Mouse (Mus musculus): ENCODE measurements around the gene Tnnc2. TPM values are rescaled to one million over a fixed set of nuclear protein-coding genes. Genes with fewer than 3 reads are reported as not detected.

The Tnnc2 gene
- not detected for polyA plus RNA-seq (2015; fragmentation: Illumina TruSeq; extraction: RNeasy Lipid Tissue Mini Kit (QIAGEN cat#74804); ENCODE audit: insufficient read depth, low read depth, low replicate concordance)

GRCm38 (mm10) chr2:164779481-164780086, at the start of gene Tnnc2:
Gene Tnnc2, minus strand, starts transcription at chr2:164779967.

GRCm38 (mm10) chr2:164828437-164828836, 48.7 kb upstream of the Tnnc2 start, which contains the start of gene Spata25:
Gene Spata25, minus strand, starts transcription at chr2:164828537.

GRCm38 (mm10) chr2:164822636-164823165, 42.9 kb upstream of the Tnnc2 start, which contains the start of gene Zswim1:
Gene Zswim1, plus strand, starts transcription at chr2:164822686.

GRCm38 (mm10) chr2:164804533-164805331, 25.0 kb upstream of the Tnnc2 start, which contains the start of the genes Acot8 and Zswim3:
Gene Acot8, minus strand, starts transcription at chr2:164804882.
Gene Zswim3, plus strand, starts transcription at chr2:164805098.

GRCm38 (mm10) chr2:164785481-164786387, 6.0 kb upstream of the Tnnc2 start, which contains the start of gene Snx21:
Gene Snx21, plus strand, starts transcription at chr2:164785823.

GRCm38 (mm10) chr2:164769258-164770037, 10.3 kb downstream of the Tnnc2 start, which contains the start of gene Ube2c:
Gene Ube2c, plus strand, starts transcription at chr2:164769898.

GRCm38 (mm10) chr2:164745843-164746479, 33.8 kb downstream of the Tnnc2 start, which contains the start of the genes Wfdc3 and Dnttip1:
Gene Wfdc3, minus strand, starts transcription at chr2:164745931.
Gene Dnttip1, plus strand, starts transcription at chr2:164745983.

Other genes with a start within 250 kb of the Tnnc2 start
- 8.5 TPM for gene Wfdc2, start 217.6 kb downstream of the Tnnc2 start, polyA plus RNA-seq (2015; fragmentation: Illumina TruSeq; extraction: RNeasy Lipid Tissue Mini Kit (QIAGEN cat#74804); ENCODE audit: insufficient read depth, low read depth, low replicate concordance)
- gene Spint3, start 206.5 kb downstream of the Tnnc2 start, polyA plus RNA-seq (2015; fragmentation: Illumina TruSeq; extraction: RNeasy Lipid Tissue Mini Kit (QIAGEN cat#74804); ENCODE audit: insufficient read depth, low read depth, low replicate concordance), result not detected
- gene Wfdc6a, start 194.5 kb downstream of the Tnnc2 start, polyA plus RNA-seq (2015; fragmentation: Illumina TruSeq; extraction: RNeasy Lipid Tissue Mini Kit (QIAGEN cat#74804); ENCODE audit: insufficient read depth, low read depth, low replicate concordance), result not detected
- not detected for gene Eppin, start 186.4 kb downstream of the Tnnc2 start, polyA plus RNA-seq (2015; fragmentation: Illumina TruSeq; extraction: RNeasy Lipid Tissue Mini Kit (QIAGEN cat#74804); ENCODE audit: insufficient read depth, low read depth, low replicate concordance)
- not detected for gene Wfdc6b, start 166.4 kb downstream of the Tnnc2 start, polyA plus RNA-seq (2015; fragmentation: Illumina TruSeq; extraction: RNeasy Lipid Tissue Mini Kit (QIAGEN cat#74804); ENCODE audit: insufficient read depth, low read depth, low replicate concordance)
- not detected for gene Wfdc8, start 166.3 kb downstream of the Tnnc2 start, polyA plus RNA-seq (2015; fragmentation: Illumina TruSeq; extraction: RNeasy Lipid Tissue Mini Kit (QIAGEN cat#74804); ENCODE audit: insufficient read depth, low read depth, low replicate concordance)
- 1.0 TPM for gene Wfdc16, start 141.2 kb downstream of the Tnnc2 start, polyA plus RNA-seq (2015; fragmentation: Illumina TruSeq; extraction: RNeasy Lipid Tissue Mini Kit (QIAGEN cat#74804); ENCODE audit: insufficient read depth, low read depth, low replicate concordance)
- not detected for gene Wfdc10, start 123.9 kb downstream of the Tnnc2 start, polyA plus RNA-seq (2015; fragmentation: Illumina TruSeq; extraction: RNeasy Lipid Tissue Mini Kit (QIAGEN cat#74804); ENCODE audit: insufficient read depth, low read depth, low replicate concordance)
- not detected for gene Wfdc9, start 123.4 kb downstream of the Tnnc2 start, polyA plus RNA-seq (2015; fragmentation: Illumina TruSeq; extraction: RNeasy Lipid Tissue Mini Kit (QIAGEN cat#74804); ENCODE audit: insufficient read depth, low read depth, low replicate concordance)
- gene Wfdc11, start 105.9 kb downstream of the Tnnc2 start, polyA plus RNA-seq (2015; fragmentation: Illumina TruSeq; extraction: RNeasy Lipid Tissue Mini Kit (QIAGEN cat#74804); ENCODE audit: insufficient read depth, low read depth, low replicate concordance), result not detected
- not detected for gene Wfdc13, start 94.9 kb downstream of the Tnnc2 start, polyA plus RNA-seq (2015; fragmentation: Illumina TruSeq; extraction: RNeasy Lipid Tissue Mini Kit (QIAGEN cat#74804); ENCODE audit: insufficient read depth, low read depth, low replicate concordance)
- not detected for gene Spint4, start 81.5 kb downstream of the Tnnc2 start, polyA plus RNA-seq (2015; fragmentation: Illumina TruSeq; extraction: RNeasy Lipid Tissue Mini Kit (QIAGEN cat#74804); ENCODE audit: insufficient read depth, low read depth, low replicate concordance)
- gene Spint5, start 64.7 kb downstream of the Tnnc2 start, polyA plus RNA-seq (2015; fragmentation: Illumina TruSeq; extraction: RNeasy Lipid Tissue Mini Kit (QIAGEN cat#74804); ENCODE audit: insufficient read depth, low read depth, low replicate concordance), result not detected
- 2.3 TPM for gene Wfdc3, start 34.0 kb downstream of the Tnnc2 start, polyA plus RNA-seq (2015; fragmentation: Illumina TruSeq; extraction: RNeasy Lipid Tissue Mini Kit (QIAGEN cat#74804); ENCODE audit: insufficient read depth, low read depth, low replicate concordance)
- 6.2 TPM for gene Dnttip1, start 34.0 kb downstream of the Tnnc2 start, polyA plus RNA-seq (2015; fragmentation: Illumina TruSeq; extraction: RNeasy Lipid Tissue Mini Kit (QIAGEN cat#74804); ENCODE audit: insufficient read depth, low read depth, low replicate concordance)
- not detected for gene Ube2c, start 10.1 kb downstream of the Tnnc2 start, polyA plus RNA-seq (2015; fragmentation: Illumina TruSeq; extraction: RNeasy Lipid Tissue Mini Kit (QIAGEN cat#74804); ENCODE audit: insufficient read depth, low read depth, low replicate concordance)
- 7.6 TPM for gene Snx21, start 5.9 kb upstream of the Tnnc2 start, polyA plus RNA-seq (2015; fragmentation: Illumina TruSeq; extraction: RNeasy Lipid Tissue Mini Kit (QIAGEN cat#74804); ENCODE audit: insufficient read depth, low read depth, low replicate concordance)
- 3.7 TPM for gene Acot8, start 24.9 kb upstream of the Tnnc2 start, polyA plus RNA-seq (2015; fragmentation: Illumina TruSeq; extraction: RNeasy Lipid Tissue Mini Kit (QIAGEN cat#74804); ENCODE audit: insufficient read depth, low read depth, low replicate concordance)
- gene Zswim3, start 25.1 kb upstream of the Tnnc2 start, polyA plus RNA-seq (2015; fragmentation: Illumina TruSeq; extraction: RNeasy Lipid Tissue Mini Kit (QIAGEN cat#74804); ENCODE audit: insufficient read depth, low read depth, low replicate concordance), result 1.3 TPM
- gene Zswim1, start 42.7 kb upstream of the Tnnc2 start, polyA plus RNA-seq (2015; fragmentation: Illumina TruSeq; extraction: RNeasy Lipid Tissue Mini Kit (QIAGEN cat#74804); ENCODE audit: insufficient read depth, low read depth, low replicate concordance), result 2.2 TPM
- gene Spata25, start 48.6 kb upstream of the Tnnc2 start, polyA plus RNA-seq (2015; fragmentation: Illumina TruSeq; extraction: RNeasy Lipid Tissue Mini Kit (QIAGEN cat#74804); ENCODE audit: insufficient read depth, low read depth, low replicate concordance), result not detected
- gene Ctsa, start 52.9 kb upstream of the Tnnc2 start, polyA plus RNA-seq (2015; fragmentation: Illumina TruSeq; extraction: RNeasy Lipid Tissue Mini Kit (QIAGEN cat#74804); ENCODE audit: insufficient read depth, low read depth, low replicate concordance), result 25.7 TPM
- gene Neurl2, start 53.5 kb upstream of the Tnnc2 start, polyA plus RNA-seq (2015; fragmentation: Illumina TruSeq; extraction: RNeasy Lipid Tissue Mini Kit (QIAGEN cat#74804); ENCODE audit: insufficient read depth, low read depth, low replicate concordance), result 0.87 TPM
- 49.6 TPM for gene Pltp, start 77.7 kb upstream of the Tnnc2 start, polyA plus RNA-seq (2015; fragmentation: Illumina TruSeq; extraction: RNeasy Lipid Tissue Mini Kit (QIAGEN cat#74804); ENCODE audit: insufficient read depth, low read depth, low replicate concordance)
- gene Pcif1, start 99.3 kb upstream of the Tnnc2 start, polyA plus RNA-seq (2015; fragmentation: Illumina TruSeq; extraction: RNeasy Lipid Tissue Mini Kit (QIAGEN cat#74804); ENCODE audit: insufficient read depth, low read depth, low replicate concordance), result 14.1 TPM
- 5.1 TPM for gene Zfp335, start 131.8 kb upstream of the Tnnc2 start, polyA plus RNA-seq (2015; fragmentation: Illumina TruSeq; extraction: RNeasy Lipid Tissue Mini Kit (QIAGEN cat#74804); ENCODE audit: insufficient read depth, low read depth, low replicate concordance)
- 6.0 TPM for gene Mmp9, start 160.8 kb upstream of the Tnnc2 start, polyA plus RNA-seq (2015; fragmentation: Illumina TruSeq; extraction: RNeasy Lipid Tissue Mini Kit (QIAGEN cat#74804); ENCODE audit: insufficient read depth, low read depth, low replicate concordance)
- 2.0 TPM for gene Slc12a5, start 180.8 kb upstream of the Tnnc2 start, polyA plus RNA-seq (2015; fragmentation: Illumina TruSeq; extraction: RNeasy Lipid Tissue Mini Kit (QIAGEN cat#74804); ENCODE audit: insufficient read depth, low read depth, low replicate concordance)